Mouse (Mus musculus): Measurements from ENCODE around the gene Erap1. TPM values are rescaled to one million over a fixed set of nuclear protein-coding genes. Genes with fewer than 3 reads are reported as not detected.

Gene Erap1
- total RNA-seq, 2 experiments from 2014 or later = 9.5 to 11.5 TPM

Other genes with a start within 250 kb of the Erap1 start
- gene Zfp72, start 248.7 kb upstream of the Erap1 start, total RNA-seq (2021) = 1 to 10 TPM; 3.7 to 3.9 TPM
- gene Ftl1-ps1, start 239.9 kb upstream of the Erap1 start, total RNA-seq (2021) = 100 to 1,000 TPM; 180 to 190 TPM
- 1 to 10 TPM; 6.5 to 7.5 TPM for gene Zfp825, start 145.6 kb upstream of the Erap1 start, total RNA-seq (2021)
- 1 to 10 TPM; 4.6 to 5.8 TPM for gene Cast, start 169.2 kb downstream of the Erap1 start, total RNA-seq (2021)